Mouse (Mus musculus): ENCODE results near the gene March1.

Gene March1

DNA sequence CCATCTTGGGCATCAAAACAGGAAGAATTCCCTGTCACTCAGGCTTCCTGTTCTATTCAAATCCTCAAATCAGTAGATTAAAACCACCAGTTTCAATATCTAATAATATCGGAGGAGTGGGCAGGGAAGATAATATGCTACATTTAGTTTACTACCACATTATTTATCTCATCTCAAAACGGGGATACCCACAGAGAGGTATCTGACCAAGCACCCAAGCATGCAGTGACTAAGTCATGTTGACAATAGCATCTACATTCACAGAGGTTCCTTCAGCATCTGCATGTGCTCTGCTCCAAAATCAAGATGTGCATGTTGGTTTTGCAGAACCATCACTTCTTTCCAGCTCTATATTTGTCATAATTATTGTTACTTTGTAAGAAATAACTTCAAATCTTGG is 364.3 kb downstream of the March1 start:
- in situ Hi-C loops (cut with MboI; ENCODE audit: unreplicated experiment in 2 of 2) = no loop called here

DNA sequence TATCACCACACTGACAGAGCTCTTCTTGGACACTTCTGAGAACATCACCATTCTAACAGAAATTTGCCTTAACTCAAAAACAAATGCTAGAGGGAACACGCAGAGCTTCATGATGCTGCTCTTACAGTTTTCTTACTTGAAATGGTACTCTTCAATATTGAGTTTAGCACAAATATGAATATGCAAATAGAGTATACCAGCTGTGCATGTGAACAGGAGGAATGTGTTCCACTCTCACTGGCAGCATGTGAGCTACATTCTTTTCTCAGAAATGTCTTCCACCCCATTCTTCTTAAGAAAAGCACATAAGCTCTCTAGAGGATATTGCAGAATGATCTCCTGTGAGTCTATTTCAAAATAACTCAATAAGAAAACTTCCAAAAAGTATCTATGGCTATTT is 370.0 kb downstream of the March1 start:
- in situ Hi-C loops (cut with MboI; ENCODE audit: unreplicated experiment in 2 of 2) = no loop called here

DNA sequence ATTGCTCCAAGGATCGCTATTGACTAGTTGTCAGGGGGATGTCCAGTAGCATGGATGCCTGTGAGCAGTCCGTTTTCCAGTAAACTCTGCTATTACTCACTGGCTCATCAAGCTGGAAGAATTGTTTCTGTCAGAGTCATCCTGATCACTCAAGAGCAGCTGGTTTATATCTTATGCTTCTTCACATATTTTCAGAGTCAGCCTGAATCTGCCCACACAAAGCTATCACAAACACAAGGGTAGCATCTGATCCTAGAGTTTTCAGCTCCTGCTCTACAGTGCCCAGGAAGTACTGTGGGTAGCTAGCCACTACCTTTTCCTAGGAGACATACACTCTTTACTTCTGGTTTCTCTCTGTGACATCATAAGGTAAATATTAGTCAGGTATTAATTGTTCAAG is 405.1 kb downstream of the March1 start:
- in situ Hi-C loops (cut with MboI; ENCODE audit: unreplicated experiment in 2 of 2) = no loop called here

DNA sequence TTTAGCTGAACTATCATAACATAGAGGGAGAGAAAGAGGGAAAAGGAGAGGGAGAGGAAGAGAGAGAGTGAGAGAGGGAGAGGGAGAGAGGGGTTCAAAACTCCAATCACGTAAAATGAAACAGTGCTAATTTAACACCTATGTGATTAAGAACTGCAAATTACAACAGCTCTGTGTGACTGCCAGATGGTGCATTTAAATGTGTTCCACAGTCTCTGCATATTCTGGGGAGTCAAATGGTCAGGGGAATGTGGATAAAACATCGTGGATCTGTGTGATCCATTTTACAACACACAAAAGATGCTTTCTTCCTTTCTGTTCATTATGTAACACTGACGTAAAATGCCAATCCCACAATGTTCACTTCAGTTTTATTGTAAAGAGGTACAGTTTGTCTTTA is 416.0 kb downstream of the March1 start:
- in situ Hi-C loops (cut with MboI; ENCODE audit: unreplicated experiment in 2 of 2) = no loop called here

DNA sequence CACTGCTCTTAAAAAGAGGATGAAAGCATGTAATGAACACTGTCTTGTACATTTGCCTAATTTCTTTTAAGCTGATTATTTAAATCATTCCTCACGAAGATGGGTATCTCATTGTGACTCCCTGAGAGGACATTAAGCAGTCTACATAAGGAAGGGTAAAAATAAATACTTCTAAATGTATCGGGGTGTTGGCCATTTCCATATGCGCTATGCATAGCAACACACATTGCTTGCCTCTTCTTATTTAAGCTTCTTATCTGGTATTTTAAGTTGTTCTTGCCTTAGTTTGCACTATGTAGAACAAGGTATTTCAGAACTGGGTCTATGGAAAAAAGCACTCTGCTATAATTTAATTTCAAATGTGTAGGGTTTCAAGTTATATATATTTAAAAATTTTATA is 416.7 kb downstream of the March1 start:
- in situ Hi-C loops (cut with MboI; ENCODE audit: unreplicated experiment in 2 of 2) = no loop called here

DNA sequence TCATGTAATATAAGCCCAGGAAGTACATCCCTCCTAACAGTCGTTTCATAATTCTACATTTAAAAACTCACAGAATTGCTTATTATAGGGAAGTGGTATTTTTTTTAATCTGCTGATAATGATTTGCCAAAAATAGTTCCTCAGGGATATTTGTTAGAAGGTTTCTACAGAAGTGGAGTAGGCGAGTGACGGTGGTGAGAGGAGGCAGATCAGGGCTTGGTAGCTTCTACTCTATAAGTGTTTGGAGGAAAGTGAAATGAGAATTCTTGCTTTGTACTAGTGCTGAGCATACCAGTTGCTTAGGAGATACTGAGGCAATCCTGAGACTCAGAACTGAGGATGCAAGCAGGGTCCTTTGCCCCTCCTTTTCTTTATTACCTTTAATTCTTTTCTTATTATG is 476.5 kb downstream of the March1 start:
- in situ Hi-C loops (cut with MboI; ENCODE audit: unreplicated experiment in 2 of 2) = no loop called here

DNA sequence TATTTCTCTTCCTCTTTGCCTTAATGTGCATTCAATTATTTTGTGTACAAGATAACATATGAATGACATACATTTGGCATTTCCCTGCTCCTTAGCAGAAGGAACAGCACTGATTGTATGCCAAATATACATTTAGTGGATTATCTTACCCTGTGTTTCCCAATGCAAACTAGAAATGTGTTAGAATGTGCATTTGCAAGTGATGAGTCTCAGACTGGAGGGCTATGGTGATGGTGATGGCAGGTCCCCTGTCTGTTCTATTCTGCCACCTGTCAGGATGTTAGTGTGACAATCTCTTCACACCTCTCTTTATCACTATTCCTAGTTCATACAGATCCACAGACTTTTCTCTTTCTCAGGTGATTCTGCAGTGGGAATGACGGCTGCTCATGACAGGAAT is 480.4 kb downstream of the March1 start:
- in situ Hi-C loops (cut with MboI; ENCODE audit: unreplicated experiment in 2 of 2) = no loop called here

DNA sequence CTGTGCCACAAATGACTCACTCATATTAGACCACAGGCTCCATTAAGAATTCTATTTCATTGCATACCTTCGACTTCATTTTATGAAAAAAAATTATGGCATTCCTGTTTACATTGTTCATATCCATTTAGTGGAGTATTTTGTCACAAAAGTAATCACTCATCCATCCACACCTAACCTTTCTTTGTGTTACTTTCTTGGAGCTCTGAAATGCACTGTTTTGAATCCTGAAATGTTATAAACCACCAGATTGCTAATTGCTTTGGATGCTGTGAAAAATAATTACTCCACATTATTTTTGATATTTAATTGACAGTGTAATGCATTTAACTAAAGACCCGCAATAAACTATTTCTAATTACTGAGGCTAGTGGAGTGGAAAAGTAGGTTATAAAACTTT is 501.6 kb downstream of the March1 start:
- in situ Hi-C loops (cut with MboI; ENCODE audit: unreplicated experiment in 2 of 2) = no loop called here

DNA sequence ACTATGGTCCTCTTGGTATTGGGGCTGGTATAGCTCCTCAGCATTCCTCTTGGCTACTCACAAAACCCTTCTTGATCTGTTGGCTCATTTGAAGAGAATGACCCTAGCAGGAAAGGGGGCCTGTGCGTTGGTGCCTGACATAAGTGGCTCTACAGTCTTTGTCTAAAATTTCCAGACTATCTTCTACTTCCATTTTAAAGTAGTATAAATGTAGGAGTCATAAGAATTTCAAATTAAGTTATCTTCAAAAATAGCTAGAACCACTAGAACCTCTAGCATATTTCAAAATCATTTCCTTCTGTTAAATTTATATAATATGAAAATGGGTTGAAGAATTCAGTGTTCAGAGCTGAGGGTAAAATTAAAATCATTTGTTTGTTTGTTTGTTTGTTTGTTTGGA is 541.9 kb downstream of the March1 start:
- in situ Hi-C loops (cut with MboI; ENCODE audit: unreplicated experiment in 2 of 2) = loop anchor here in 1 of 2 experiments (25.0 kb wide), 1 partner anchor 278 kb away; no protein-coding TSS in a partner anchor

DNA sequence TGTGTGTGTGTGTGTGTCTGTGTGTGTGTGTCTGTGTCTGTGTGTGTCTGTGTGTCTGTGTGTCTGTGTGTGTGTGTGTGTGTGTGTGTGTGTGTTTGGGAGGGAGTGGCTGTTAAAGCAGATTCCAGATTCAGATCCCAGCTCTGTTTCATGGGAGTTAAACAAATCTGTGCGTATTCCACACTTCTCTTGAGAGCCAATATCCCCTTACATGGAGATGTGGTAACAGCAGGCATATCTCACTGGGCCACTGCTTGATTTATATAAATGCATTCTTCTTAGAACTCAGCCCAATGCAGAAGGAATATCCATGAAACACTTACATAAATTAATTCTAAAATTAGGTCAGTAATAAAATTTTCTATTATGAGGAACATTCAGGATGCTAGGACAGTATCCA is 549.1 kb downstream of the March1 start:
- in situ Hi-C loops (cut with MboI; ENCODE audit: unreplicated experiment in 2 of 2) = loop anchor here in 1 of 2 experiments (25.0 kb wide), 1 partner anchor 270 kb away; no protein-coding TSS in a partner anchor

DNA sequence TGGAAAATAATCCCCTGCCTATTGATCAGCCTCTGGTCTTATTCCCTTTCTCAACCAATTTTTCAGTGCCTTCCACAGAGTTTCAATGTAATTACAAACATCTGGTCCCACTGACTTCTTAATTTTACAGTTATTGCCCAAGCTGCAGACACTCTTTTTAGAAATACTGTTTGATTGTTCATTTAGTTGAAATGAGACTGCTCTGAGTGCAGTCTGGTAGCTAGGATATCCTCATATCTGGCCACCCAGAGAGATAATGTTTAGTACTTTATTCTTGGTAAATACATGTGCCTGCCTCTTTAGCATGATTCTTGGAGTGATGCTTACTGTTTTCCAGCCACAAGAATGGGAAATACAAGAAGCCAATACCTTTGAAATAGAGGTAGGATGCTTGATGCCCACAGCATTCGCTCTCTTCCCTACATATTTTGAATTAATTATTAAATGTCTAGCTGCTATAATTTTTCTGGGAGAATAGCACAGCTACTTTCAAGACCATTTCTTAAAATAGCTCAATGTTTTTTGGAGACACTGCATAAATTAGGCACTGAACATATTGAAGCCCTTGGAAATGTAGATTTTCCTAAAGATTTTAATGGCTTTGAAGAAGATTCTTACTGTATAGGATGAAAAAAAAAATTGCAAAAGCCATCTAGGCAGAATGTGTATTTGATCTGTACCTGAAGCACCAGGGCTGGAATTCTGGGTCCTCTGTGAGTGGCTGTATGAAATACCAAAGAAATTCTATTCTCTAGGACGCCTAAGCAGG is 549.9 kb downstream of the March1 start:
- in situ Hi-C loops (cut with MboI; ENCODE audit: unreplicated experiment in 2 of 2) = loop anchor here in 1 of 2 experiments (25.0 kb wide), 1 partner anchor 270 kb away; no protein-coding TSS in a partner anchor

DNA sequence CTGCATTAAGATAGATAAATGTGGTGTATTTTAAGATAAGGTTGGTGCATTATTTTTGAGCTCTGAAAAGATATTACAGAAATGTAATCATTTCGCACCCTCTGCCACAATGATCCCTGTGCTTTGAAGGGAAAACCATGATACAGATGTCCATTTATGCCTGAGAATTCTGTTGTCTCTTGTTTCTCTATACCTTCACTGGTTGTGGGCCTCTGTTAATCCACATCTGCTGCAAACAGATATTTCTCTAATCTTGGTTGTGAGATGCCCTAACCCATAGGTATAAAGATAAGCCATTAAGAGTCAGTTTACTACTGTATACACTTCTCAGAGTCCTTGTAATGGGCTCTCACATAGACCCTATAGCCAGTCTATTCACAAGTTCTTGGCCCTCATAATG is 561.6 kb downstream of the March1 start:
- in situ Hi-C loops (cut with MboI; ENCODE audit: unreplicated experiment in 2 of 2) = no loop called here

DNA sequence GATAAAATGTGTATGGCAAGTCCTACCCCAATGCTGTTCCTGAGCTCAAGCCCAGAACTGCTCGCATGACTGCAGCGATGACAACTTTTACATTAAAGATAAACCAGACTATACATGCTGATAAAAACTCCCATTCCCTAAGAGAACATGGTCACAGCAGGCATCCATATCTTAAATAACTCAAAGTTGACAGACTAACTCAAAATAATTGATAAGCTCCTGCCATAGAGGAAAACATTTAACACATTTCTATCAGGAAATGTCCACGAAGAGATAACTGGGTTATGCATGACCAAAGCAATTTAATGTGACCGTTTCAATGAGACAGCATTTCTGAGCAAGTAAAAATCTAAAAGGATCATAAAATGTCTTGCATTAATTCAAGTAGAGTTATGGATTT is 563.6 kb downstream of the March1 start:
- in situ Hi-C loops (cut with MboI; ENCODE audit: unreplicated experiment in 2 of 2) = no loop called here

DNA sequence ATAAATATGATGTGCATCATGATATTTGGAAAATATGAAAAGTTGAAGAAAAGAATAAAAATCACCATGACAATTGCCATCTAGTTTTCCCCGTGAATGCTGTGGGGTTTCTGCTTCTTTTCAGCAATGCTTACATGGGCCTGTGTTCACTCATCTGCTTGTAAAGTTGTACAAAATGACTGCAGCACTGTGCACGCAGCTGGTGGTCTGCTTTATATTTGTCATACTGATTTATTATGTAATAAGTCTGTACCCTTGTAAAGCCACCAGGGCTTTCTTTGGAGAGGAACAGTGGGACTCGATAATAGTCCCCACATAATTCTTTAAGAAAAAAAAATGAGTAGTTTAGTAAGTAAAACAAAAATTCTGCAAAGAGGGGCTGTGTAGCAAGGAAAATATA is 564.6 kb downstream of the March1 start:
- in situ Hi-C loops (cut with MboI; ENCODE audit: unreplicated experiment in 2 of 2) = no loop called here

DNA sequence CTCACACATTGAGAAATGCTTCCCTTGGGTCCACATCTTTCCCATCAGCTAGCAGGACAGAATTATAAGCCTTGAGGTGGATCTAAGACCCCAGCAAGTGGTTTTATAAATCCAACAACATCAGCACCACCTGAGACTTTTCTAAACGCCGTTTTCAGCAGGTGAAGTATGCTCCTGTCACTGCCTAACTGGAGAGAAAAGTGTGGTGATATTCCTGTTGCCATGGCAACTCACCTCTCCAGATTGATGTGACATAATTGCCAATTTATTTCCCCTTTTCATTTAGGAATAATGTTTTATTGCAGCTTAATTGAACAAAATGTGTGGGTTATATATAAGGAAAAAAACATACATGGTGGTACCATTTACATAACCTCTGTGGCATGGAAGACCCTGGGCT is 565.8 kb downstream of the March1 start:
- in situ Hi-C loops (cut with MboI; ENCODE audit: unreplicated experiment in 2 of 2) = no loop called here

DNA sequence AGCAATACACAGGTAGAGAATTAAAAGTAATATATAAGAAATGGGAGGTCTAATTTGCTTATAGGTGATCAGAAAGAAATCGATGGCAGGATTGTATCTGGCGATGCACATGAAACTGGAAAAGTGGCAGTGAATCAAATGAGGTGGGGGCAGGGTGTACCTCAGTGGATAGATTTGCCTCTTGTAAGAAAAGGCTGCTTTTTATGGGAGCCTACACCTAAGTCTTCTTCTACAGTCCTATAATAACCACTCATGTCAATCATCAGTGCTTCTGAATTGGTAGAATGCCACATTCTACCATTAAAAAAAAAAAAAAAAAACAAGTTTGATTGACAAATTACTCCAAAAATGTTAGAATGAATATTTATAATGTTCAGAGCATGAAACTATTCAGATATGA is 567.5 kb downstream of the March1 start:
- in situ Hi-C loops (cut with MboI; ENCODE audit: unreplicated experiment in 2 of 2) = no loop called here

DNA sequence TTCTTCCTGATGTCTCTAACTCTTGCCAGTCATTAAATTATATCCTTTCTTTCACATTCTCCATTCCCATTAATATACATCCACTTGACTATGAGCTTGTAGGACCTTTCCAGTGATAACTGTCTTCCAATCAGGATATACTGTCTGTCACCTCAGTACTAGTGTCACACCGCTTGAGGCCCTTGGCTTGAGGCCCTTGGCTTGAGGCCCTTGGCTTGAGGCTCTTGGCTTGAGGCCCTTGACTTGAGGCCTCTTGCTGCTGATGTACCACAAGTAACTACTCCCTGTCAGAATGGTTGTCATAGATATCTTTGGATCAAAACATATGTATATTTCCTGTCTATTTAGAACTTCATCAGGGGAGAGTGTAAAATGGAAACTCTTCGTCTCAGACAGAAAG is 576.7 kb downstream of the March1 start:
- in situ Hi-C loops (cut with MboI; ENCODE audit: unreplicated experiment in 2 of 2) = no loop called here

DNA sequence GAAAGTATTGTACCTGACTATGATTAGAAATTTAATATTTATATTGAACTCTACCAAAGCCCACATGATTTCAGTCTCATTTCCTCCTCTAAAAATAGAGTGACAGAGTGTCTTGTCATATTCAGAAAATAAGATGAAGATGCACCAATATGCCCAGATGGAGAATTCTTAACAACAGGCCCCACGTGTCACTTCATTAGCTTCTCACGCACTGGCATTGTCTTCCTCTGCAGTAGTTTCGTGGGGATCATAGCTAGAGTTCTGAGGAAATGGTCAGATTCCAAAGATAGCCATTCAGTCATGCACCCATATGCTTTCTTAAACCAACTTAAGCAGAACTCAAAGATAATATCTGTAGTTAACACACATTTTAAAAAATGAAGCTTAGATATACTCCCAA is 582.5 kb downstream of the March1 start:
- in situ Hi-C loops (cut with MboI; ENCODE audit: unreplicated experiment in 2 of 2) = no loop called here

DNA sequence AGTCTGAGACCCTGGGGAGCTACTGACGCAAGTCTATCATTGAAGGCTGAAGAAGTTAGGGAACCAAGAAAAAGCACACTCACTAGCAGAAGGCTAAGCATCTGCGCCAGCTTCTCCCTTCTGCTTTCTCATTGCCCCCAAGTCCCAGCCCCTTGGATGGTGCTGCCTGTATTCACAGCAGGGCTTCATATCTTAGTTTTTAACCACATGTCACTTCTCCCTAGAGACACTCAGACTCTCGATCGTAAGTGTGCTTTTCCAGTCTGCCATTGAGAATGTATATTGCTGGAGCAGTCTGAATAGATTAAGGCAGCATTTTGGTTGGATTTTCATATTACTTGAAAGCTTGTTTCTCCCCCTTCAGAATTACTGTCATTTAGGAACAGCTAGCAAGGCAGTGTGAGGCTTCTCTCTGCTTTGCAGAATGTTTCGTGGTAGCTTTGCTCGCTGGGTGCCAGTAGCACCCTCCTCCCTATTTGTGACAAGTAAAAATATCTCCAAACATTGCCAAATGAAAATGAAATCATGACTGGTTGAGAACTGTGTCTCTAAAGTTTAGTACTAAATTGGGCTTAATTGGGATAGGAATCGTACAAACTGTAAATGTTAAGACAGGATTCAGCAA is 586.2 kb downstream of the March1 start:
- in situ Hi-C loops (cut with MboI; ENCODE audit: unreplicated experiment in 2 of 2) = no loop called here

DNA sequence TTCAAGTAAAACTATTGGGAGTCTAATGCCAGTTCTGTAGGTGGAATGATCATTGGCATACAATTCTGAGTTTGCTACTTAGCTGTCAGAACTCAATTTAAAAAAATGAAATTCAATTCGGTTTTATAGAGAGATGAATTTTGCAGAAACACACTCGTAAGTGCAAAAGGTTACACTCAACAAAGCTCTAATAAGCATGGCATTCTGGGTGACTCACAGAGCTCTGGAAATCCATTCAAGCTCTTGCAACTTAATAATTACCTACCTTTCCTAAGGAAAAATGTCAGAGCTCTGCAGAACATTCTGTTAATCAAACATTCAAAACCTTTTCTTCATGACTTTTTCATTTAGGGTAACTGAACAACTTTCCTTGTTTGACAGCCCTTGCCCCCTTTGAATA is 591.9 kb downstream of the March1 start:
- in situ Hi-C loops (cut with MboI; ENCODE audit: unreplicated experiment in 2 of 2) = no loop called here

DNA sequence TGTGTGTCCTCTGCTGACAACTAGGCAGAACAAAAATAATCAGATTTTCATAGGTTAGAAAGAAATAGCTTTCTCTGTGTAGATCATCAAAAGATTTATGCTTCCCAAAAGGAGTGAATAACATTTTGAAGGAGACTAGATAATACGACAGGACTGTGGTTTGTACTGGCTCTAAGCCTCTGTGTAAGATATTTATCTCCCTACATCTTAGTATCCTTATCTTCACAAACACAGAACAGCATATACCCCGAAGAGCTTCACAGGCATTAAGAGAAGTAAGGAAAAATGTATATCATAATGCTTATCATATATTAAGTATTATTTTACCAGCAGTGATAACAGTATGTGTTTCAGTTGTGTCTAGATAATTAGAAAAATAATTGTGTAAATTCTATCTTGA is 592.6 kb downstream of the March1 start:
- in situ Hi-C loops (cut with MboI; ENCODE audit: unreplicated experiment in 2 of 2) = no loop called here

DNA sequence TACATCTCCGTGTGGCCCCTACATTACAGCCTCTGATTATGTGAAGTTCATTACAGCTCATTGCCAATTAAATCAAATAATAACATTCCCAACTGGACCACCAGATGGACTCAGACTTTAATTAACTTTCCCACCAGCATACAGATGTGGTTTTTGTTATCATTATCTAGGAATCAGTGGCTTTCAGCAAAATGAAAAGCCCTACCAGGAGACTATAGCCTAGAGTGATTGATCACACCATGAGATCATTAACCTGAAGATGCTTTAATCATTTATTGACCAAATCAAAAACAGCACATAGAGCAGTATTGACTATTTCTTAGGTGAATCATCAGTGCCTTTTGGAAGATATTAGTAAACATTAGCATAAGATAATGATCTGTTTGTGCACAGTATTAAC is 602.3 kb downstream of the March1 start:
- in situ Hi-C loops (cut with MboI; ENCODE audit: unreplicated experiment in 2 of 2) = no loop called here
